Mouse (Mus musculus) erythroblast, embryonic 14.5 days (primary cell): Measurements from ENCODE around the gene Ptprn2.

Experiments used
- GATA1 ChIP-seq: IDR thresholded peaks from 2 replicates; pipeline ENCODE4 v1.6.1; 2012; ENCODE audit warnings: low read length, inconsistent platforms, mixed read lengths
- TAL1 ChIP-seq: IDR thresholded peaks from 3 replicates; pipeline ENCODE4 v1.6.1; 2012; ENCODE audit warnings: low read length, inconsistent platforms, mixed read lengths

DNA sequence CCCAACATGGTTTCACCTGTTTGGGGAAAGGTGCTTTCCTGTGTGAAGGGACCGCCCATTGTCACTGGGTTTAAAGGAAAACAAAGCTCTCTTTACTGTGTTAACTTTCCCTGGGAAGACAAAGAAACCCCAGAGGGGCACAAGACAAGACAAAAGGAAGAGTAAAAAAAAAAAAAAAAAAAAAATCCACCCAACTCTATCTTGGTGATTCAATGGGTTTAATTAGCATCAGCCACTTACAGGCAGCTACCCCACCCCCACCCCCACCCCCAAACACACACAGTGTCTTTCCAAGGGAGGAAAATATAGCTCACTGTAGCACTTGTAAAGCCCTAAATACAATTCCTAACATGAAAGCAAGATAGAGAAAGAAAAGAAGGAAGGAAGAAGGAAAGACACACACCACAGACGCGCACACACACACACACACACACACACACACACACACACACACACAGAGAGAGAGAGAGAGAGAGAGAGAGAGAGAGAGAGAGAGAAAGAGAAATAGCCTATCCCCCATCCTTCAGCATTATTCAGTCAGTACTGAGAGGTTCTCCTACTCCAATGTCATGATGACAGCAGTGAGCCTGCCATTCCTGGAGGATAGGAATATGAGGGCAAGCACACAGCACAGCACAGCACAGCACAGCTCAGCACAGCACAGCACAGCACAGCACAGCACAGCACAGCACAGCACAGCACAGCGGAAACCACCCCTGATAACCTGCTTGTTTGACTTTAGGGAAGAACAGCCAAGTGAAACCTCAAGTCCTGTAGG lies 462.8 kb downstream of the Ptprn2 start:
- TF ChIP-seq TAL1 (no peak), GATA1 (no peak)
